Mouse (Mus musculus) CD8-positive naive resting alpha-beta T cell, adult 57 days (primary cell): ENCODE data around the gene Pigx. TPM values are rescaled to one million over a fixed set of nuclear protein-coding genes. Genes with fewer than 3 reads are reported as not detected.

Source experiments
- total RNA-seq: library from RNA; stranded (reverse); gene quantifications from one replicate; pipeline ENCODE4 v1.2.4, GENCODE M21; 2023

Gene Pigx
- 50.2 TPM for total RNA-seq

GRCm38 (mm10) chr16:32099638-32100150, at the start of gene Pigx, which contains the start of gene Cep19:
TSS of gene Pigx (minus strand) at chr16:32099740.
TSS of gene Cep19 (plus strand) at chr16:32099800.

DNA sequence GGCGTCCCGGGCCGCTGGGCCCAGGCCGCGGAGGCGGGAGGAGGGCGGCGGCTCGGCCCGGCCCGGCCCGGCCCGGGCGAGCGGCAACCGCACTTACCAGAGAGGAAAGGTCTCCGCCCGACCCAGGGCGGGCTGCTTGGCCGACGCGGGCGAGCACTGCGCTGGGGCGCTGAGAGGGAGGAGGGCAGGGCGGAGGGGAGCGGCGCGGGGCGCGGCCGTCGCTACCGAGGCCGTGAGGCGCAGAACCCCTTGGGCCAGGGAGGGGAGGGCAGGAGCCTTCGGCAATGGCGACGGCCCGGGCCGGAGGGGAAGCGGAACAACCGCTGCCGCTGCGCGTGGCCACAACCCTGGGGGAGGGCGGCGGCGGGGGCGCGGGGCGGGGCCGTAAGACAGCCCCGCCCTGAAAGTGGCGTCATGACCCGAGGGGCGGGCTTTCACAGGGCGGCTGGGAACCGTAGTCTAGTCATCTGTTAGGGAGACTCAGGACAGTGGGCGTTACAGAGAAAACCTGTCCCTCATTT, 20.5 kb downstream of the Pigx start, which contains the start of gene Pak2:
Gene Pak2, minus strand, starts transcription at position 352 of the 521 bp plus-strand sequence.

Other genes with a start within 250 kb of the Pigx start
- not detected for gene Meltf, start 220.9 kb downstream of the Pigx start, total RNA-seq
- gene Pigz, start 165.9 kb downstream of the Pigx start, total RNA-seq = not detected
- 13.3 TPM for gene 0610012G03Rik, start 151.2 kb downstream of the Pigx start, total RNA-seq
- 20.7 TPM for gene Ncbp2, start 151.2 kb downstream of the Pigx start, total RNA-seq
- 28.0 TPM for gene Senp5, start 96.5 kb downstream of the Pigx start, total RNA-seq
- 106 TPM for gene Pak2, start 20.4 kb downstream of the Pigx start, total RNA-seq
- gene Cep19, start 60 bp upstream of the Pigx start, total RNA-seq = 11.7 TPM
- 74.4 TPM for gene Nrros, start 65.9 kb upstream of the Pigx start, total RNA-seq
- not detected for gene Bex6, start 80.1 kb upstream of the Pigx start, total RNA-seq
- 7.0 TPM for gene Fbxo45, start 147.4 kb upstream of the Pigx start, total RNA-seq
- gene Wdr53, start 147.5 kb upstream of the Pigx start, total RNA-seq = 9.8 TPM
- 1.1 TPM for gene Smco1, start 171.7 kb upstream of the Pigx start, total RNA-seq
- 17.2 TPM for gene Rnf168, start 177.7 kb upstream of the Pigx start, total RNA-seq
- 71.7 TPM for gene Ubxn7, start 232.5 kb upstream of the Pigx start, total RNA-seq